Mouse (Mus musculus) embryonic facial prominence, embryonic 15.5 days (tissue): ENCODE measurements around the gene Rab13. TPM values are rescaled to one million over a fixed set of nuclear protein-coding genes. Genes with fewer than 3 reads are reported as not detected.

Source experiments
- ATAC-seq: fragments of 200-750 bp; cut with Nextera tagmentation; 2 replicates; pipeline ENCODE4 v1.8.0; 2017; ENCODE audit warnings: low read depth, moderate TSS enrichment; ENCODE audit not compliant: insufficient number of reproducible peaks, low FRiP score, low TSS enrichment
- H3K27ac ChIP-seq: fragments of 300-500 bp; sonication (generic); replicated peaks from 2 replicates; pipeline ENCODE4 v1.5.1; 2015; ENCODE audit warnings: mild to moderate bottlenecking, inconsistent platforms
- H3K27me3 ChIP-seq: fragments of 300-500 bp; sonication (generic); 2 replicates; pipeline ENCODE4 v1.6.1; 2015; ENCODE audit warnings: inconsistent platforms
- H3K36me3 ChIP-seq: fragments of 300-500 bp; sonication (generic); 2 replicates; pipeline ENCODE4 v1.6.1; 2015; ENCODE audit warnings: mild to moderate bottlenecking, inconsistent platforms
- H3K4me1 ChIP-seq: fragments of 300-500 bp; sonication (generic); 2 replicates; pipeline ENCODE4 v1.6.1; 2015; ENCODE audit warnings: inconsistent platforms
- H3K4me2 ChIP-seq: fragments of 300-500 bp; sonication (generic); replicated peaks from 2 replicates; pipeline ENCODE4 v1.6.1; 2015; ENCODE audit warnings: mild to moderate bottlenecking, inconsistent platforms
- H3K4me3 ChIP-seq: fragments of 300-500 bp; sonication (generic); replicated peaks from 2 replicates; pipeline ENCODE4 v1.5.1; 2015; ENCODE audit warnings: mild to moderate bottlenecking, inconsistent platforms
- H3K9ac ChIP-seq: fragments of 300-500 bp; sonication (generic); 2 replicates; pipeline ENCODE4 v1.6.1; 2015; ENCODE audit warnings: inconsistent platforms
- H3K9me3 ChIP-seq: fragments of 300-500 bp; sonication (generic); replicated peaks from 2 replicates; pipeline ENCODE4 v1.6.1; 2016; ENCODE audit warnings: inconsistent platforms
- WGBS: fragments of 180-500 bp; shearing (Covaris S2); methylation state at CpG from one replicate; pipeline ENCODE4 v1.1.7; 2015; 5-methylcytosine and 5-hydroxymethylcytosine counted together
- polyA plus RNA-seq: library from polyadenylated mRNA; unstranded; fragments of >200 nt; fragmentation: Nextera tagmentation; extraction: Ambion mirVana; gene quantifications from 2 replicates; pipeline ENCODE4 v1.2.1, GENCODE M21; 2015

Rab13 gene
- polyA plus RNA-seq, 1 experiment from 2014 or later, result 35.0 TPM

- H3K27me3 ChIP-seq, result no peaks in the 10 kb centered on the region
- H3K4me2 ChIP-seq, result no peak overlapping the region
- no peaks in the 10 kb centered on the region for H3K9me3 ChIP-seq
- peaks cover 27% of the 10 kb centered on the region for H3K4me1 ChIP-seq
- ATAC-seq, result no peak
- no peak overlapping the region for H3K27ac ChIP-seq
- peaks cover 41% of the 10 kb centered on the region for H3K36me3 ChIP-seq
- no peak overlapping the region for H3K4me3 ChIP-seq
- no peak overlapping the region for H3K9ac ChIP-seq
- 86% methylated on average over 5 of the region's 5 CpGs for WGBS
Measured at GRCm38 (mm10) chr3:90209908-90210566, 3.5 kb upstream of the Rab13 start.

GRCm38 (mm10) chr3:90211475-90212398 lies 1.8 kb upstream of the Rab13 start:
- peaks cover 41% of the 10 kb centered on the region for H3K36me3 ChIP-seq
- ATAC-seq, result no peak
- H3K27me3 ChIP-seq, result no peaks in the 10 kb centered on the region
- peaks cover 27% of the 10 kb centered on the region for H3K4me1 ChIP-seq
- H3K4me2 ChIP-seq, result peak overlapping the region; percentile 89
- H3K9me3 ChIP-seq, result no peaks in the 10 kb centered on the region
- 69% methylated on average over 13 of the region's 13 CpGs for WGBS
- peak overlapping the region; percentile 12; the same call in 1 of the 2 replicates for H3K9ac ChIP-seq
- no peak overlapping the region for H3K27ac ChIP-seq
- H3K4me3 ChIP-seq, result peak overlapping the region; percentile 91

GRCm38 (mm10) chr3:90212723-90213122 lies 772 bp upstream of the Rab13 start:
- Histone ChIP-seq H3K27ac (no peak overlapping the region; the same call in 1 of the 2 replicates), H3K36me3 (peaks cover 38% of the 10 kb centered on the region)

GRCm38 (mm10) chr3:90213956-90214684 lies 625 bp downstream of the Rab13 start:
- Histone ChIP-seq H3K9ac (no peak overlapping the region), H3K4me3 (peak overlapping the region; percentile 91), H3K9me3 (no peaks in the 10 kb centered on the region), H3K27ac (peak overlapping the region; percentile 92), H3K27me3 (no peaks in the 10 kb centered on the region), H3K4me1 (peaks cover 22% of the 10 kb centered on the region), H3K4me2 (peak overlapping the region; percentile 56), H3K36me3 (peaks cover 26% of the 10 kb centered on the region)
- no peak for ATAC-seq
- 13% methylated on average over 12 of the region's 12 CpGs for WGBS

More at GRCm38 (mm10) chr3:90212723-90213122, 772 bp upstream of the Rab13 start:
- H3K9me3 ChIP-seq, result no peaks in the 10 kb centered on the region
- no peaks in the 10 kb centered on the region for H3K27me3 ChIP-seq
- ATAC-seq, result no peak
- WGBS, result 7% methylated on average over 5 of the region's 5 CpGs
- peak overlapping the region; percentile 91 for H3K9ac ChIP-seq
- peak overlapping the region; percentile 91 for H3K4me3 ChIP-seq
- peaks cover 27% of the 10 kb centered on the region for H3K4me1 ChIP-seq
- H3K4me2 ChIP-seq, result peak overlapping the region; percentile 89

DNA sequence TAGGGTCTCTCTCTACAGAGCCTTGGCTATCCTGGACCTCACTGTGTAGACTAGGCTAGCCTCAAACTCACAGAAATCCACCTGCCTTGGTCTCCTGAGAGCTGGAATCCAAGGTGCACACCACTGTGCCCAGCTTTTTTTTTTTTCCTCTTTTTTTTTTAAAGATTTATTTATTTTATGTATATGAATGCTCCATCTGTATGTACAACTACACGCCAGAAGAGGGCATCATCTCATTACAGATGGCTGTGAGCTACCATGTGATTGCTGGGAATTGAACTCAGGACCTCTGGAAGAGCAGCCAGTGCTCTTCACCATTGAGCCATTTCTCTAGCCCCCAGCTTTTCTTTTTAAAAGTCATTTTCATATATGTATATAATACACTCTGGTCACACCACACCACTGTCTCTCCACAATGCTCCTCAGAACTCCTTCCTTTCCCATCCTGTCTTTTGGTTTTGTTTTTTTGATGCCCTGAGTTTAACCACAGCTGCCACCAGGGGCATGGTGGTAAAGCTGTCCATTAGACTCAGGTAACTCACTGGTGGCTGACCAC lies 2.4 kb downstream of the Rab13 start:
- H3K4me3 ChIP-seq, result no peak overlapping the region
- no peak for ATAC-seq
- H3K4me1 ChIP-seq, result peaks cover 26% of the 10 kb centered on the region
- no peak overlapping the region for H3K9ac ChIP-seq
- no peaks in the 10 kb centered on the region for H3K27me3 ChIP-seq
- H3K9me3 ChIP-seq, result no peaks in the 10 kb centered on the region
- H3K4me2 ChIP-seq, result no peak overlapping the region
- H3K36me3 ChIP-seq, result peaks cover 12% of the 10 kb centered on the region
- WGBS, result 33% methylated on average over 1 of the region's 1 CpGs
- H3K27ac ChIP-seq, result no peak overlapping the region

DNA sequence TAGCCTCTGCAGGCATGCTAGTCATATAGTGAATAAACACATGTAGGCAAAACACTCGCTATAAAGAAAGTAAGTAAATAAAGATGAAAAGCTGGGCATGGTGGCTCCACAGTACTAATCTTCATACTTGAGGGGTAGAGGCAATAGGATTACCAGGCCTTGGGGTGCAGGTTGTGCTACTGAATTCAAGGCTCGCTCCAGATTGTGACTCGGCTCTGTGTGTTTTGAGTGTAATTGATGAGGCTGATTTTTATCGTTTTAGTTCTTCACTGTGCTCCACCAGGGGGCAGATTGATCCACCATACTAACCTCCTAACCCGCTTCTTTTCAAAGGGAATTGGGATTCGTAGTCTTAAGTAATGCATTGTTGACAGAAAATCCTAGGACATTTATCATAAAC lies 6.6 kb downstream of the Rab13 start:
- Histone ChIP-seq H3K4me2 (peak overlapping the region; percentile 76), H3K9ac (peak overlapping the region; percentile 44; the same call in 1 of the 2 replicates), H3K4me3 (peak overlapping the region; percentile 57), H3K27ac (peak overlapping the region; percentile 87), H3K36me3 (peaks cover 14% of the 10 kb centered on the region), H3K9me3 (no peaks in the 10 kb centered on the region), H3K4me1 (peaks cover 11% of the 10 kb centered on the region), H3K27me3 (no peaks in the 10 kb centered on the region)
- ATAC-seq, result no peak
- whole genome bisulfite sequencing, result 10% methylated on average over 6 of the region's 6 CpGs

DNA sequence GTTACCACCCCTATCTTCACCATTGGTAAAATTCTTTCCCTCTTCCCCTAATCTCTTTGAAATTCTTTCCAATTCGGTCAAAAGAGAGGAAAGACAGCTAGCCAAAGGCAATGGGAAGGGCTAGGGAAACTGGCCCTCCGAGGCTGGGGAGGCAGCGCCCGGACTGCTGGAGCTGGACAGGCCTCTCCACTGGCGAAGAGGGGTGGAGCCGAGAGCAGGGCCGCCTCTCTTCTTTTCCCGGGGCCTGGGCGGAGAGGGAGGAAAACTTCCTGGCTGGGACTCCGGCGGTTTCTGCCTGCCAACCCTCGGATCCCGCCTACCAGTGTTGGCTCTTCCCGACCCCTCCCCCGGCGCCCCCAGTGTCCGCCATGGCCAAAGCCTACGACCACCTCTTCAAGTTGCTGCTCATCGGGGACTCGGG lies 7.0 kb downstream of the Rab13 start:
- H3K27me3 ChIP-seq, result no peaks in the 10 kb centered on the region
- WGBS, result 1% methylated on average over 20 of the region's 20 CpGs

GRCm38 (mm10) chr3:90221123-90221522 lies 7.6 kb downstream of the Rab13 start:
- no peak for ATAC-seq
- no peaks in the 10 kb centered on the region for H3K9me3 ChIP-seq
- no peaks in the 10 kb centered on the region for H3K27me3 ChIP-seq
- peaks cover 11% of the 10 kb centered on the region for H3K4me1 ChIP-seq
- peak overlapping the region; percentile 87; the same call in 1 of the 2 replicates for H3K27ac ChIP-seq
- 15% methylated on average over 5 of the region's 5 CpGs for WGBS
- H3K4me2 ChIP-seq, result peak overlapping the region; percentile 76
- peak overlapping the region; percentile 44 for H3K9ac ChIP-seq
- peak overlapping the region; percentile 57 for H3K4me3 ChIP-seq
- peaks cover 25% of the 10 kb centered on the region for H3K36me3 ChIP-seq

More for the DNA sequence above, 7.0 kb downstream of the Rab13 start:
- peak overlapping the region; percentile 87 for H3K27ac ChIP-seq
- peak overlapping the region; percentile 44 for H3K9ac ChIP-seq
- peak; percentile 90 for ATAC-seq
- peak overlapping the region; percentile 76 for H3K4me2 ChIP-seq
- peaks cover 11% of the 10 kb centered on the region for H3K4me1 ChIP-seq
- H3K36me3 ChIP-seq, result peaks cover 19% of the 10 kb centered on the region
- no peaks in the 10 kb centered on the region for H3K9me3 ChIP-seq
- H3K4me3 ChIP-seq, result peak overlapping the region; percentile 57

GRCm38 (mm10) chr3:90222455-90222854 lies 9.0 kb downstream of the Rab13 start:
- no peak for ATAC-seq
- Histone ChIP-seq H3K27ac (no peak overlapping the region), H3K4me3 (no peak overlapping the region), H3K9me3 (no peaks in the 10 kb centered on the region), H3K27me3 (no peaks in the 10 kb centered on the region), H3K4me2 (0 out of 2 replicates have a peak overlapping the region, but pooled peaks have one; percentile 76), H3K9ac (no peak overlapping the region), H3K4me1 (peaks cover 11% of the 10 kb centered on the region), H3K36me3 (peaks cover 25% of the 10 kb centered on the region)
- WGBS, result 92% methylated on average over 4 of the region's 4 CpGs

GRCm38 (mm10) chr3:90222941-90223340 lies 9.4 kb downstream of the Rab13 start:
- no peaks in the 10 kb centered on the region for H3K9me3 ChIP-seq
- H3K27ac ChIP-seq, result no peak overlapping the region
- H3K27me3 ChIP-seq, result no peaks in the 10 kb centered on the region
- H3K4me3 ChIP-seq, result no peak overlapping the region
- H3K36me3 ChIP-seq, result peaks cover 25% of the 10 kb centered on the region
- ATAC-seq, result no peak
- no peak overlapping the region for H3K4me2 ChIP-seq
- no peak overlapping the region for H3K9ac ChIP-seq
- WGBS, result 81% methylated on average over 3 of the region's 3 CpGs
- peaks cover 11% of the 10 kb centered on the region for H3K4me1 ChIP-seq
